Mouse (Mus musculus) thymus, adult 2 months (tissue): ENCODE measurements around the gene Sema4b.

ENCODE experiments used
- CTCF ChIP-seq: fragments of 200-500 bp; IDR thresholded peaks from 2 replicates; pipeline ENCODE4 v1.5.1; 2012; ENCODE audit warnings: mild to moderate bottlenecking, control low read depth, low read length, moderate library complexity, borderline replicate concordance; ENCODE audit not compliant: control insufficient read depth, poor library complexity, insufficient read depth; ENCODE audit errors: extremely low read depth
- POLR2A ChIP-seq: fragments of 200-500 bp; IDR thresholded peaks from 2 replicates; pipeline ENCODE4 v1.6.1; 2012; ENCODE audit warnings: mild to moderate bottlenecking, low read length, control low read depth, moderate library complexity; ENCODE audit not compliant: control insufficient read depth, poor library complexity, insufficient read depth; ENCODE audit errors: extremely low read depth

DNA sequence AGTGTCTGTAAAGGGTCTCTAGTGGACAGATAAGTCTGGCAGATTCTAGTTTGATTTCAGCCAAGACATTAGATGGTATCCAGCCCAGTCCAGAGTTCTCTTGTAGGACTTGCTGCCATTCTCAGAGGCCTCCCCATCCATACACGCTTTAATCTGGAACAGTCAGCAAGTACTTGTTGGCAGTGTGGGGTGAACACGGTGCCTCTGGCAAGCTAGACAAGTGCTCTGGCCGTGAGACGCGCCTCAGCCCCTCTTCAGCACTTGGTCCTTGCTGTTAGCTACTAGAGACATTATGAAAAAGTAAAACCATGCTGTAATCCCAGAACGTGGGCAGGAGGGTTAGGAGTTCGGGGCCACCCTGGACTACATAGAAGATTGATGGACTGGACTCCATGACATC lies 27.0 kb downstream of the Sema4b start:
- TF ChIP-seq POLR2A (no peak), CTCF (no peak)
